Mouse (Mus musculus): ENCODE data around the gene Rdh16f1. TPM values are rescaled to one million over a fixed set of nuclear protein-coding genes. Genes with fewer than 3 reads are reported as not detected.
"Not testable (repeated sequence)": the region's sequence is repeated elsewhere in the genome, so short reads cannot be mapped to it uniquely, and the experiment has no call there.

Gene Rdh16f1
- total RNA-seq, 2 experiments from 2014 or later, result 0.70 to 1.4 TPM

DNA sequence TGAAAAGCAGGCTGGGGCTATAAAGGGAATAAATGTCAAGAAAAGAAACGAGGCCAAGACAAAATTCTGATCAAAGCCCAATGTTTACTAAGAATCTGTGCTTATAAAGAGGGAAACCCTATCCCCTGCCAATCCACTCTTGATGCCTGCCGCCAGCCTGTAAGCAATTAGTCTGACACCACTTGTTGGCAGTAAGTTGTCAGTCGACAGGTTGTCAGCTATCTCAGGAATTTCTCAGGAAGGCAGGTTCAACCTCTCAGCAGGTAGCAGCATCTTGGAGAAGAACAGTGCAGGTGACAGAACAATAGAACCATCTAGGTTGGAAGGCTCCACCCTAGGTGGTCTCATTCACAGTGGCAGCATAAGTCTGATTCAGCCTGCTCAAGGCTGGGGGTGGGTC is 69.5 kb downstream of the Rdh16f1 start:
- no peak for DNase-seq

DNA sequence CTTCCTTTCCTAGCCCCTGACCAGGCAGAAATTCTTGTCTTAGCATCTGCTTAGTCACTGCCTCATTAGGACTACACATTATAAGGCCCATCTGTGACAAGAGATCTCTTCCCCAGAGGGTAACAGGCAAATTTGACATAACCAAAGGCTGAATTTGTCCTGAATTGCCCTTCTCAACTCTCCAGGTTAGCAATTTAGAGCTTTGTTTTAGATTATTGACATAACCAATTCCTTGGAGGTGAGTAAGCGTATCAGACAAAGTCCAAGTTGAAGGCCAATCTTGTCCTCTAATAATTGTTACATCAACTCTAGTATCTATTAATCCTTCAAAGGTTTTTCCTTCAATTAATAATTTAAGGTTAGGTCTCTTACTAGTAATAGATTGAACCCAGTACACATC is 74.6 kb downstream of the Rdh16f1 start:
- not testable (repeated sequence) for DNase-seq

DNA sequence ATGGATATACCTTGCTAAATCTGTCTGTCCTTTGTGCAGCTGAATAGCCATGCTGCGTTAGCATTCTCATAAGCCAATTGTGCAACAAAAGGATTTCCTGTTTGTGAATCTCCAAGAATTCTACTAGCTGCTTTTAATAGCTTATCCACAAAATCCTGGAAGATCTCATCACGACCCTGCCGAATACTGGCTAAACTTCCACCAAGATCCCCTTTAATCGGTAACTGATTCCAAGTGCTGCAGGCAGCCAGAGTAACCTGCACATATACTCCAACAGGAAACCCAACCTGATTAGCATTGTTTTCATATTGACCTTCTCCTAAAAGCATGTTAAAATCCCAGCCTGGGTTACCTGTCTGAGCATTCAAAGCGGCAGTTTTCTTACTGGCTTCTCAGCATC is 75.7 kb downstream of the Rdh16f1 start:
- no peak for DNase-seq

DNA sequence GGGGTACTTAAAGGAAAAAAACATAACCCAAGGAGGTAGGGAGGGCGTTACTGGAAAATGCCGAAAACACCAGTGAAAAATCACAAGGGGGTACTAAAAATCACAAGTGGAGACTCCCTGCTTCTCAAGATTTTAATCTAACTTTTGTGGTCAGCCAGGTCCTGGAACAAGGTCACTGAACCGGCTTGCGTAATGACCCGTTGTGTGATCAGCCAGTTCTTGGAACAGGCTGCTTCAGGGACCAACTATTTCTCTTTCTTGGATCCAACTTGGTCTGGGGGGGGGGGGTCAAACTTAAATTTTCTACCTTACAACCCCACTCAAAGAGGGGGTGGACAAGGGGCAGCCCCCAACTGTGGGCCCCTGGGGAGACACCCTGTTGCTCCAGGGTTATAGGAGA is 78.2 kb downstream of the Rdh16f1 start:
- DNase-seq, result peak; percentile 29

DNA sequence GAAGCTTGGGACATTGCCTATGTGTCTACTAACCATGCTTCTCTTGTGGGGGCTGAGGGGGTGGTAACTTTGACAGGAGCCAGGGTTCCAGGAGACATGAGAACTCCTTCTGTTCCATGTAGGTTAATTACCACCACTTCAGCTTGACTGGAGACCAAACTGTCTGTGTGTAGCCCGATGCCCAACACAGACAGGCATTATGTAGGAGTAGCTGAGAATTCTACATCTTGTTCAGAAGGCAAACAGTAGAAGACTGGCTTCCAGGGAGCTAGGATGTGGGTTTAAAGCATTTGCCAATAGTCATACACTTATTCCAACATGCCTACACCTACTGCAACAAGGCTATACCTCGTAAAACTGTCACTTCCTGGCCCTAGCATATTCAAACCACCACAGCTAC is 79.0 kb downstream of the Rdh16f1 start:
- no peak for DNase-seq

DNA sequence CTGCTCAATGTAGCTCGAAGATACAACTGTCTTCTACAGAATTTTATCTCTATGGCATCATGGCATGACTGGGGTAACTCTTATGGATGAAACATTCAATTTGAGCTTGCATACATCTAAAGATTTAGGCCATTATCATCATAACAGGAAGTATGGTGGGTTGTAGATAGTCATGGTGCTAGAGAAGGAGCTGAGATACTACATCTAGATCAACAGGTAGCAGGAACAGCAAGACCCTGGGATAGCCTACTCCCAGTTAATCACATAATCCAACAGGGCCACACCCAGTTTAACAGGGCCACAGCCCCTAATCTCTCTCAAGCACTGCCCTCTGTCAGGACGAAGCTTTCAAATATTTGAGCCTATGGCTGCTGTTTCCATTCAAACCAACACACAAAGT is 81.2 kb downstream of the Rdh16f1 start:
- DNase-seq, result no peak

Other genes starting within 250 kb of the Rdh16f1 start
- 10 to 100 TPM; 49.3 to 56.4 TPM for gene Ndufa4l2, start 244.8 kb upstream of the Rdh16f1 start, total RNA-seq (2021)
- gene Shmt2, start 237.3 kb upstream of the Rdh16f1 start, total RNA-seq (2021), result 10 to 100 TPM; 56.1 to 57.7 TPM
- 1 to 10 TPM; 5.3 TPM for gene Nxph4, start 225.2 kb upstream of the Rdh16f1 start, total RNA-seq (2021)
- 100 to 1,000 TPM; 170 to 208 TPM for gene Lrp1, start 138.6 kb upstream of the Rdh16f1 start, total RNA-seq (2021)
- 10 to 100 TPM; 64.7 to 67.8 TPM for gene Stat6, start 116.8 kb upstream of the Rdh16f1 start, total RNA-seq (2021)
- gene Nemp1, start 92.9 kb upstream of the Rdh16f1 start, total RNA-seq (2021), result 1 to 10 TPM; 7.8 to 9.4 TPM
- 10 to 100 TPM; 19.0 to 24.8 TPM for gene Nab2, start 91.2 kb upstream of the Rdh16f1 start, total RNA-seq (2021)
- 1 to 10 TPM; 1.0 to 2.2 TPM for gene Myo1a, start 54.6 kb upstream of the Rdh16f1 start, total RNA-seq (2021)
- not detected for gene Tac2, start 35.3 kb upstream of the Rdh16f1 start, total RNA-seq (2021)
- gene Zbtb39, start 20.2 kb upstream of the Rdh16f1 start, total RNA-seq (2021), result 10 to 100 TPM; 10.8 to 11.0 TPM
- gene Gpr182, start 8.1 kb upstream of the Rdh16f1 start, total RNA-seq (2021), result 10 to 100 TPM; 10.4 to 14.3 TPM
- under 1 TPM; 0.48 to 1.00 TPM for gene Rdh1, start 66 bp upstream of the Rdh16f1 start, total RNA-seq (2021)
- 10 to 100 TPM in 1 of 2 experiments, 1 to 10 TPM in 1; 8.4 to 20.8 TPM for gene Rdh9, start 16.6 kb downstream of the Rdh16f1 start, total RNA-seq (2021)
- gene Rdh16, start 41.4 kb downstream of the Rdh16f1 start, total RNA-seq (2021), result 1 to 10 TPM; 1.2 to 3.6 TPM
- under 1 TPM in 1 of 2 experiments, not detected in 1; 0.24 TPM for gene Rdh19, start 90.1 kb downstream of the Rdh16f1 start, total RNA-seq (2021)
- 1 to 10 TPM; 1.8 to 2.1 TPM for gene Rdh16f2, start 106.7 kb downstream of the Rdh16f1 start, total RNA-seq (2021)
- gene Rdh7, start 129.0 kb downstream of the Rdh16f1 start, total RNA-seq (2021), result 100 to 1,000 TPM in 1 of 2 experiments, 10 to 100 TPM in 1; 45.4 to 112 TPM
- gene Sdr9c7, start 138.7 kb downstream of the Rdh16f1 start, total RNA-seq (2021), result under 1 TPM; 0.42 to 0.45 TPM
- gene Hsd17b6, start 247.8 kb downstream of the Rdh16f1 start, total RNA-seq (2021), result 10 to 100 TPM in 1 of 2 experiments, 1 to 10 TPM in 1; 9.5 to 23.7 TPM

Measured in adrenal gland, postnatal 10 days (tissue).